Mouse (Mus musculus): ENCODE measurements around the gene Phldb2.

GRCm38 (mm10) chr16:45837541-45838342 lies 115.7 kb downstream of the Phldb2 start:
- TF ChIP-seq POLR2A (IDR thresholded peaks at IDR 0.05; ENCODE audit: control insufficient read depth, extremely low read depth, insufficient read depth, low read length, poor library complexity) (no peak), CTCF (IDR thresholded peaks at IDR 0.05; ENCODE audit: borderline replicate concordance, control insufficient read depth, extremely low read depth, insufficient read depth, low read length, poor library complexity) (no peak)

All from thymus, adult 2 months (tissue).